Mouse (Mus musculus) neural tube, embryonic 11.5 days (tissue): ENCODE results near the gene Vdac1. TPM values are rescaled to one million over a fixed set of nuclear protein-coding genes. Genes with fewer than 3 reads are reported as not detected.
"Not testable (repeated sequence)": the region's sequence is repeated elsewhere in the genome, so short reads cannot be mapped to it uniquely, and the experiment has no call there.

Experiments
- ATAC-seq: fragments of 200-750 bp; cut with Nextera tagmentation; 2 replicates; pipeline ENCODE4 v1.8.0; 2017; ENCODE audit warnings: moderate number of reproducible peaks, mild to moderate bottlenecking, moderate TSS enrichment, moderate library complexity; ENCODE audit not compliant: insufficient read depth, low FRiP score, low TSS enrichment
- DNase-seq: peaks from one replicate; pipeline ENCODE4 v3.0.0-alpha.2; 2015; ENCODE audit warnings: low spot score
- H3K27ac ChIP-seq: fragments of 300-500 bp; sonication (generic); 2 replicates; pipeline ENCODE4 v1.5.1; 2014; ENCODE audit warnings: low read depth, mild to moderate bottlenecking, low read length
- H3K27me3 ChIP-seq: fragments of 300-500 bp; sonication (generic); 2 replicates; pipeline ENCODE4 v1.6.1; 2014; ENCODE audit warnings: mild to moderate bottlenecking, low read length, mixed read lengths; ENCODE audit not compliant: control insufficient read depth, insufficient read depth
- H3K36me3 ChIP-seq: fragments of 300-500 bp; sonication (generic); 2 replicates; pipeline ENCODE4 v1.6.1; 2014; ENCODE audit warnings: mild to moderate bottlenecking, low read length, moderate library complexity, mixed read lengths; ENCODE audit not compliant: control insufficient read depth, insufficient read depth
- H3K4me1 ChIP-seq: fragments of 300-500 bp; sonication (generic); 2 replicates; pipeline ENCODE4 v1.6.1; 2014; ENCODE audit warnings: low read length, mixed read lengths; ENCODE audit not compliant: control insufficient read depth, insufficient read depth
- H3K4me2 ChIP-seq: fragments of 300-500 bp; sonication (generic); 2 replicates; pipeline ENCODE4 v1.6.1; 2014; ENCODE audit warnings: low read depth, mild to moderate bottlenecking, moderate library complexity
- H3K4me3 ChIP-seq: fragments of 300-500 bp; sonication (generic); 2 replicates; pipeline ENCODE4 v1.5.1; 2014; ENCODE audit warnings: low read depth, low read length
- H3K9ac ChIP-seq: fragments of 300-500 bp; sonication (generic); 2 replicates; pipeline ENCODE4 v1.6.1; 2014; ENCODE audit warnings: mild to moderate bottlenecking, low read length
- H3K9me3 ChIP-seq: fragments of 300-500 bp; sonication (generic); 2 replicates; pipeline ENCODE4 v1.6.1; 2016; ENCODE audit warnings: low read length; ENCODE audit not compliant: control insufficient read depth
- WGBS: fragments of 180-500 bp; shearing (Covaris S2); extraction: QIAGEN DNeasy Blood & Tissue Kit; methylation state at CpG from one replicate; pipeline ENCODE4 v1.1.7; 2014; 5-methylcytosine and 5-hydroxymethylcytosine counted together
- polyA plus RNA-seq: library from polyadenylated mRNA; unstranded; fragments of >200 nt; fragmentation: Nextera tagmentation; extraction: Ambion mirVana; gene quantifications from 2 replicates; pipeline ENCODE4 v1.2.1, GENCODE M21; 2014

Vdac1 gene
- polyA plus RNA-seq, 1 experiment from 2014 or later: 211 TPM

DNA sequence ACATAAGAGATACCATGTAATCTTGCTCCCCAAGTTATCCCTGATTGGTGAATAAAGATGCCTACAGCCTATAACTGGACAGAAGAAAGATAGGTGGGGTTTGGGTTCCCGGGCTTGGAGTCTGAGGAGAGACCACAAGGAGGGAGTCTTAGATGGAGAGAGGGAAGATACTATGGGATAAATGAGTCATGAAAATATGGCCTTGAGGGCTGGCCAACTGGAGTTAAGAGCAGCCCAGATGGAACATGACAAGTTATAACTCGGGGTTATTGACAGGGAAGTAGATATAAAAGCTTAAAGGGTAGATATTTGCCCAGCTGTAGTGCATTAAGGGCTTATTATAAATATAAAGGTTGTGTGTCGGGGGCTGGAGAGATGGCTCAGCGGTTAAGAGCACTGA lies 12.5 kb upstream of the Vdac1 start:
- Histone ChIP-seq H3K9ac (no peak overlapping the region), H3K27ac (no peak overlapping the region), H3K27me3 (no peaks in the 10 kb centered on the region), H3K36me3 (no peaks in the 10 kb centered on the region), H3K4me3 (no peak overlapping the region), H3K9me3 (no peaks in the 10 kb centered on the region), H3K4me1 (no peaks in the 10 kb centered on the region), H3K4me2 (no peak overlapping the region)
- 87% methylated on average over 4 of the region's 4 CpGs for WGBS
- DNase-seq (no peak), ATAC-seq (no peak)

DNA sequence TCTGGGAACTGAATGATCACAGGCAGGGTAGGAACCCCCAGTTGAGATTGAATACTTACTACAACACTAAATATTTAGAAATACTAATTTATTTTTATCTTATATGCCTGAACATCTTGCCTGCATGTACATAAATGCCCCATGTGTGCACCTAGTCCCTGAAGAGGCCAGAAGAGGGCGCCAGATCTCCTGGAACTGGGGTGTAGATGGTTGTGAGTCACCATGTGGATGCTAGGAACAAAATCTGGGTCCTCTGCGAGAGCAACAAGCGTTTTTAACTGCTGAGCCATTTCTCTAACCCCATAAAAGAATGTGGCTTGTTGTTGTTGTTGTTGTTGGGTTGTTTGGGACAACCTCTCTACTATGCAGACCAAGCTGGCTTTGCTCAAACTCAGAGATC lies 11.9 kb upstream of the Vdac1 start:
- Histone ChIP-seq H3K4me3 (no peak overlapping the region), H3K9ac (no peak overlapping the region), H3K27me3 (no peaks in the 10 kb centered on the region), H3K9me3 (no peaks in the 10 kb centered on the region), H3K36me3 (no peaks in the 10 kb centered on the region), H3K4me2 (no peak overlapping the region), H3K4me1 (no peaks in the 10 kb centered on the region), H3K27ac (no peak overlapping the region)
- ATAC-seq (no peak), DNase-seq (no peak)
- 71% methylated on average over 3 of the region's 3 CpGs for WGBS

DNA sequence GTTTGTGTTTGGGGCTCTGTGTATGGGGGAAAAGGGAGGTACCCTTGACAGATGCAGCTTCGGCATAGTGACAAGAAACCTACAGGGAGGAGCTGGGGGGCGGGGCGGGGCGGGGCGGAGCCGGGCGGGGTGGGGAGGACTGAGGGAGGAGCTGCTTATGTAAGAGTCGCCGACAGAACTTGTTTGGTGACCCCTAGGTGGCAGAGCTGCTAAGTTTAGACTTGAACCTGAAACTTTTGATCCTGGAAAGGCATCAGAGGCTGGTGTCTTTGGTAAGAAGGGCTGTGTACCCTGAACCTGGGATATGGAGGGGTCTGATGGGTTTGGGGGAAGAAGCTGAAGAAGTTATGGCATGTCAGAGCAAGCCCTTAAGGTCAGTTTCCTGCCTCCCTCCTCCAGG lies 9.7 kb upstream of the Vdac1 start:
- Histone ChIP-seq H3K9ac (no peak overlapping the region), H3K9me3 (no peaks in the 10 kb centered on the region), H3K4me1 (no peaks in the 10 kb centered on the region), H3K36me3 (no peaks in the 10 kb centered on the region), H3K4me2 (no peak overlapping the region), H3K27me3 (no peaks in the 10 kb centered on the region), H3K27ac (no peak overlapping the region), H3K4me3 (no peak overlapping the region)
- ATAC-seq (no peak), DNase-seq (peak; percentile 44)
- WGBS: under 1% methylated on average over 9 of the region's 9 CpGs

DNA sequence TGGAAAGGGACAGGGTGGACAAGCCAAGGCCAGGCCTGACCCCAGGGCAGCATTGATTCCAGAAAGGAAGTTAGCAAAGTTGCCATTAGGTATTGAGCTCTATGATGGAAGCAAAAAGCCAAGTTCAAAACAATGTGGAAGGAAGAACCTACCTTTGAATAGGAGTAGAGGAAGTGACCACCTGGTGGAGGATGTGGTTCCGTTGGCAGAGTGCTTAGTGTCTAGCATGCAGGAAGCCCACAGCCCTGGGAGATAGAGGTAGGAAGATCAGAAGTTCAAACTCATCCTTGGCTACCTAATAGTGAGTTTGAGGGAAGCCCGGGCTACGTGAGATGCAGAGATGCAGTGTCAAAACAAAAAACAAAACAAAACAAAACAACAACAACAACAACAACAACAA lies 8.4 kb upstream of the Vdac1 start:
- no peak overlapping the region for H3K4me2 ChIP-seq
- H3K9ac ChIP-seq: no peak overlapping the region
- H3K9me3 ChIP-seq: no peaks in the 10 kb centered on the region
- H3K36me3 ChIP-seq: no peaks in the 10 kb centered on the region
- H3K4me1 ChIP-seq: no peaks in the 10 kb centered on the region
- no peak overlapping the region for H3K27ac ChIP-seq
- no peak for ATAC-seq
- no peaks in the 10 kb centered on the region for H3K27me3 ChIP-seq
- DNase-seq: no peak
- WGBS: 91% methylated on average over 3 of the region's 3 CpGs
- H3K4me3 ChIP-seq: no peak overlapping the region

DNA sequence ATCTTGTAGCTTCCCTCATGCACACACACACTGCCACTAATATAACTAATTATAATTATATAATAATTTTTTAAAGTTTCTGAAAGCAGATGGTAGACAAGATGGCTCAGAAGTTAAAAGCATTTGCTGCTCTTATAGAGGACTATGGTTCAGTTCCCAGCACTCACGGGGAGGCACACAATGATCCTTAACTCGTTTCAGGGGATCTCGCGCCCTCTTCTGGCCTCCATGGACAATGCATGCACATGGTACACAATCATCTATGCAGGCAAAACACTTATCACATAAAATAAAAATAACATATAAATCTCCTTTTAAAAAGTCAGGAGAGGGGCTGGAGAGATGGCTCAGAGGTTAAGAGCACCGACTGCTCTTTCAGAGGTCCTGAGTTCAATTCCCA lies 6.0 kb upstream of the Vdac1 start:
- no peak overlapping the region for H3K4me2 ChIP-seq
- no peak overlapping the region for H3K4me3 ChIP-seq
- H3K27me3 ChIP-seq: no peaks in the 10 kb centered on the region
- 83% methylated on average over 5 of the region's 5 CpGs for WGBS
- DNase-seq: no peak
- H3K27ac ChIP-seq: no peak overlapping the region
- no peaks in the 10 kb centered on the region for H3K4me1 ChIP-seq
- no peaks in the 10 kb centered on the region for H3K9me3 ChIP-seq
- no peaks in the 10 kb centered on the region for H3K36me3 ChIP-seq
- no peak for ATAC-seq
- H3K9ac ChIP-seq: no peak overlapping the region

DNA sequence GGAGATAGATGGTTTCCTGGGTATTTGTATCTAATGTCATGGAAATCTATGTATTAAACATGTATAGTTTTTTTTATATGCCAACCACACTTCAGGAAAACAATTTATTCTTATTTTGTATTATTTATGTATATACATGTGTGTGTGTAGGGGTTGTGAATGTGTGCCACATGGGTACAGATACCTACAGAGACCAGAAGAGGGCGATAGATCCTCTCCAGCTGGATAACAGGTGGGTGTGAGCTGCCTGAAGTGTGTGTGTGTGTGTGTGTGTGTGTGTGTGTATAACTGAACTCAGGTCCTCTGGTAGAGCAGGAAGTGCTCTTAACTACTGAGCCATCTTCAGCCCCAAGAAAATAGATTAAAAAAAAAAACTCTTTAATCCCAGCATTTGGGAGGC lies 5.1 kb upstream of the Vdac1 start:
- Histone ChIP-seq H3K4me3 (no peak overlapping the region), H3K4me2 (no peak overlapping the region), H3K4me1 (0 out of 2 replicates have a peak, but pooled peaks cover 3% of the 10 kb centered on the region), H3K9ac (no peak overlapping the region), H3K36me3 (no peaks in the 10 kb centered on the region), H3K27ac (no peak overlapping the region), H3K9me3 (no peaks in the 10 kb centered on the region), H3K27me3 (no peaks in the 10 kb centered on the region)
- 72% methylated on average over 1 of the region's 1 CpGs for WGBS
- DNase-seq (no peak), ATAC-seq (no peak)

DNA sequence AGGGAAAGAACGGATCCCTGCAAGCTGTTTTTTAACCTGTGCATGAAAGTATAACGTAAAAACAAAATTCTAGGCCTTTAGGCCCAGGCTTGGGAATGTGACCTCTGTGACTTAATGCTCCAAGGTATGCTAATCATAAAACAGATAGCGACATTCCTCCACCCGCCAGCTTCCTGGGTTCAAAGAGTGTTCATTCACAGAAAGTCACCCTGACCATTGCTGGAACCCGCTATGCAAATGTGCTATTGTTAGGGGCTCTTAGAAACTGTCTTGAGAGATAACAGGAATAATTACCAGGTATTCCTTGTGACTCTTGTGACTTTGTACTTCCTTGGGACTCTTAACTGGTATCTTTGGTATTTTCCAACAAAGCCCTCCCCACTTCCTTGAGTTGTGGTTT lies 3.6 kb upstream of the Vdac1 start:
- not testable (repeated sequence) for H3K4me2 ChIP-seq, H3K4me1 ChIP-seq, ATAC-seq, H3K9me3 ChIP-seq, H3K36me3 ChIP-seq, H3K27me3 ChIP-seq, DNase-seq, H3K27ac ChIP-seq, H3K4me3 ChIP-seq, H3K9ac ChIP-seq
- 90% methylated on average over 5 of the region's 5 CpGs for WGBS

DNA sequence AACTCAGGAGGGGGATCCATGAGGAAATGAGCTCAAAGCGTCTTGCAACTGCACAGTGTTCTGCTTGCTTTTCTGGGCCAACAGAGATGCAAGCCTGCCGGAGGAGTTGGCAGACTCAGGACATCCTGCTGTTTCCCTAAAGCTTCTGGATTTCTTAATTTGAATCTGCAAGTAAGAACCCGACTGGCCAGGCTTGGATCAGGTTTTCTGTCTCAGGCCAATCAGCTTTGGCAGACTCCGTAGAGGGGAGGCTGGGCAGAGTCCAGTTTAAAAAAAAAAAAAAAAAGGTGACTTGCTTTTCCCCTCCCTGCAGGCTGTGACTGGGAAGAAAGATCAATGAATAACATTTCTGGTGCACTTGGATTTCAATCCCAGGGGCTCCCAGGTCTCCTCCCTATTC lies 2.1 kb upstream of the Vdac1 start:
- no peak overlapping the region for H3K27ac ChIP-seq
- peaks cover 12% of the 10 kb centered on the region for H3K4me1 ChIP-seq
- ATAC-seq: no peak
- H3K27me3 ChIP-seq: no peaks in the 10 kb centered on the region
- no peak overlapping the region for H3K9ac ChIP-seq
- 54% methylated on average over 4 of the region's 4 CpGs for WGBS
- H3K4me3 ChIP-seq: no peak overlapping the region
- DNase-seq: no peak
- H3K36me3 ChIP-seq: no peaks in the 10 kb centered on the region
- no peak overlapping the region for H3K4me2 ChIP-seq
- no peaks in the 10 kb centered on the region for H3K9me3 ChIP-seq

DNA sequence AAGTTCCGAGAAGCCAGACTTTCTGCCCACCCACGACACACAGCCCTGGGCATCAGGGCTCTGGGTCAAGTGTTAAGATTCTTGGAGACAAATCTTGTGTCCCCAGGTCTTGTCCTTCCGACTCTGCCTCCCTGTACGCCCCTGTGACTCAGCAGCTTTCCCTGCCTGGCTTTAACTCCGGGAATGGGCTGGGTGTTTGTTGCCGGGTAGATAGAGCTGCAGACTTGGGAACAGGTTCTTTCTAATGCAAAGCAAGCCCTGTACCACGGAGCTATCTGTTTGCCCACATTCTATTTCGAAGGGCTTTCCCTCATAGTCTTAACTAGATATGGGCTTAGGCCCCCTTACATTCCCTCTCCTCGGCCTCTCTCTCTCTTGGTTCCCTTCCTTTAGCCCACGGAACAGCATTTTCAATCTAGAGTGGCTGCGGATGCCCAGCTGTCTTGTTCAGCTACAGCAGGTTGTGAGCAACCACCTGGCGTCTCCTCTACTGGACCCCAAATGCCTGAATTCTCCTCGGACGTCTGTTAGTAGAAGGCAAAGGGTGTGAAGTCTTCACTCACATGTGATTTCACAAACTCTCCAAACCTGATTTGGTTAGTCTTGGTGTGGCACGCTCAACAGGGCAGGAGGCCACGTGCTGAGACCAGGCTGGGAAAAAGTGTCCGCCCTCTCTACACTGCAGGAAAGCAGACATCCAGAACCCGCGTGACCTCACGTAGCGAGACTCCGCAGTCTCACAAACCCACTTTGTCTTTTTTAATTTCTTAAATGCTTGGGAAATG lies 782 bp upstream of the Vdac1 start:
- peak overlapping the region; percentile 77 for H3K9ac ChIP-seq
- DNase-seq: no peak
- peaks cover 12% of the 10 kb centered on the region for H3K4me1 ChIP-seq
- no peaks in the 10 kb centered on the region for H3K36me3 ChIP-seq
- H3K9me3 ChIP-seq: no peaks in the 10 kb centered on the region
- peak overlapping the region; percentile 86 for H3K27ac ChIP-seq
- ATAC-seq: 0 out of 2 replicates have a peak, but pooled peaks have one; percentile 29
- H3K4me3 ChIP-seq: peak overlapping the region; percentile 90
- H3K4me2 ChIP-seq: peak overlapping the region; percentile 74
- 11% methylated on average over 22 of the region's 22 CpGs for WGBS
- no peaks in the 10 kb centered on the region for H3K27me3 ChIP-seq
